Mouse (Mus musculus): ENCODE data around the gene Mapk8.

Gene Mapk8

DNA sequence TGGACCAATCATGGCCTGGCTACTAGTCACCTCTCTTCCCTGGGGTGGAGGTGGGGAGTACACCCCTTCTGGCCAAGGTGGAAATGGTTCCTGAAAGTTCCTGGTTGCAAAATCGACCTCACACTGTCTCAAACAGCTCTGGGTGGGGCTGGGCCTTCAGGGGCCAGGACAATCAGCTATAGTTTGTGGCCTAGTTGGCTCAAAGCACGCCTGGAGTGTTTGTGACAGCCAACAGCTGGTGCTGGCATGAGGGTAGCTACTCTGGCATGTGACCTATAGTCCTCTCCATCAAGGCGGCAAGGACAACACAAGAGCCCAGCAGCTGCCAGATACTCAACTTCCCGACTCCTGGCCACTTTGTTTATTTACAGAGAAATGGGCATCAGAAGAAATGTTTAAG is 99.2 kb downstream of the Mapk8 start:
- DNase-seq: no peak

DNA sequence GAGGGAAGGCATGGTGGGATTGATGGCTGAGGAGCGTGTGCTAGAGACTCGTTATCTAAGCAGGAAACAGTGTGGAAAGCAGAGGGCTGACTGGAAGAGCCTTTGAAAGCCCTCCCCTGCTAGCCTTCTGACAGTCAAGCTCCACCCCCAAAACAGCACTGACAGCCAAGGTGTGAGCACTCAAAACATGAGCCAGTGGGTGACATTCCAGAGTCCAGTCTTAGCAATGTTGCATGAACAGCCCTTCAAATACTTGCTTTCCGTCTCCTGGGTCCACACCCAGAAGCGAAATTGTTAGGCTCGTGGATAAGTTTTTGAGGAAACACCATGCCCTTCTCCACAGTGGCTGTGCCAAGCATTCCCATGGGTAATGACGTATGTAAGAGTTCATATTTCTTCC is 100.4 kb downstream of the Mapk8 start:
- DNase-seq: no peak

GRCm38 (mm10) chr14:33343131-33343725 is 103.7 kb downstream of the Mapk8 start:
- DNase-seq: no peak

GRCm38 (mm10) chr14:33338684-33339083 is 108.3 kb downstream of the Mapk8 start:
- DNase-seq: no peak

DNA sequence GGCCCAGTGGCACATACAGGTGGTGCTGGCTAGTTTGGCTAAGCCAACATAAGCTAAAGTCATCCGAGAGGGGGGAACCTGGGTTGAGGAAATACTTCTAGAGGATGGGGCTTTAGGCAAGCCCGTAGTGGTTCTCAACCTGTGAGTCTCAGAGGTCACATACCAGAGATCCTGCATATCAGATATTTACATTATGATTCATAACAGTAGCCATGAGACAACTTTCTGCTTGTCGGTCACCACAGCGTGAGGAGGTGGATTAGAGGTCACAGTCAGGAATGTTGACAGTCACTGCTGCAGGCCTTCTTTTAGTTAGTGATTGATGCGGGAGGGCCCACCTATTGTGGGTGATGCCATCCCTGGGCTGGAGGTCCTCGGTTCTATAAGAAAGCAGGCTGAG is 111.2 kb downstream of the Mapk8 start:
- DNase-seq: no peak

DNA sequence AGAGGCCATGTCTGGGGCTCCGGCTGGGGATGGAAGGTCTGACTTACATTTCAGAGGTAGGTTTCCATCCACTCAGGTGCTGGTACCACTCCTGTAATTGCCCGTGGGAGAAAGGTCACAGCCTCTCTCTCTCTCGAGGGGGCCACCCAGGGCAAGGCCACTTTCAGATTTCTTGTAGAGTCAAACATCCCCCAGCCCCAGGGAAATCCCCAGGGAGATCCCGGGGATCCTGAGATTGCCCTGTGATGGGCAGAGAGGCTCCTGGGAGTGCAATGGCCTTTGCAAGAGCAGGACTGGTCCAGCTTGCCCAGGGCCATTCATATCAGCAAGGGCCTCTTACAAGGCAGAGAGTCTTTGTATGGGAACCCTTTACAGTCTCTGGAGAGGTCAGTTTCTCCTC is 112.6 kb downstream of the Mapk8 start:
- DNase-seq: no peak

DNA sequence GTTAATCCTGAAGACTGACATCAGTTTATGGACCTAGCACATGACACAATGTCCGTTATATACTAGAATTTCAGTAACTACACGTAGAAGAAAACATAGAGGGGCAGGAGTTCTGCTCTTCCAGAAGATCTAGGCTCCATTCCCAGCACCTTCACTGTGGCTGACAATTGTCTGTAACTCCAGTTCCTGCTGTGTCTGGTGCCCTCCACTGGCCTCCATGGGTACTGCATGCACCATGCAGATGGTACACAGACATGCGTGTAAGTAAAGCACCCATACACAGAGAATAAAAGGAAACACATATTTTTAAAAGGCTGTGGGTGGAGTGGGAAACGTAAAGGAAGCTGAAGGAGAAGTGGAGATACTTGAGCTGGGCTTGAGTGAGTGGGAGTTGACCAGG is 113.1 kb downstream of the Mapk8 start:
- peak in 1 of 2 experiments; percentile 35 for DNase-seq

DNA sequence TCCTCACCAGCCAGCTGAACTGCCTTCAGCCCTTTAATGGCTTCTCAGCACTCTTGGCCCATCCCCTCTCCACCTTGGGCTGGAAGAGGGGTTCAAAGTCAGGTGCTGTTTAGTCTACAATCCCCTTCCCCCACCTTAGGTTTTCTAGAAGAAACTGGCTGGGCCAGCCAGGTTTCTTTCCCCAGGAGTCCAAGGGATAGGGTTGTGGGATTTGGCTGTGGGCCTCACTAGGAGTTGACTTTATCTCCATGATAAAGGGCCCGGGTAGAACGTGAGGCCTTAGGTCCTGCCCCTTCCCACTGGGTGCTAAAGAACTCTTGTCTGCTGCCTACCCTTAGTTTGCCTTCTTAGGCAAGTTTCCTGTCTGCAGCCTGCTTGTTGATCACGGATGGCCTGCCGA is 115.3 kb downstream of the Mapk8 start:
- DNase-seq: no peak

GRCm38 (mm10) chr14:33330986-33331385 is 116.0 kb downstream of the Mapk8 start:
- DNase-seq: no peak

DNA sequence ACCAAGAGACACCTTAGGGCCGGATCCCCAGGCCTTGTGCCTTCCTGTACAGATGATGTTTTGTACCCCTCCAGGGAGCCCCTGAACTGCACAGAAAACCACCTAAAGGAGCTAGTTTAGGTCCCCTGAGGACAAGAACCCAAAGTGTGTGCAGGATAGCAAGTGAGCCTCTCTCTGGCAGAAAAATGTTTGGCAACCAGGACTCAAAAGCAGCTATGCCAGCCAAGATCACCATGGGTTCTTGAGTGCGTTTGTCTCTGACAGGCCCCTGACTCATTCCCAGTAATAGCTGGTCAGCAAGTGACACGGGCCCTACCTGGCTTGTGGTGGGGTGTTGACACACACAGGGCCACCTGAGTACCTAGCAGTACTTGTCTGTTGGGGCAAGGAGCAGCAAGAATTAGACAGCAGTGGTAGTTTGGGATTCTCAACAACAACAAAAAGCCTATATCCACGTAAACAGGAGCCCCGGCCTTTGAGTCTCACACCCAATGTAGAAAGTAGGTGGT is 117.6 kb downstream of the Mapk8 start:
- no peak for DNase-seq

- DNase-seq: no peak
Measured at GRCm38 (mm10) chr14:33328369-33328768, 118.6 kb downstream of the Mapk8 start.
